Mouse (Mus musculus) cerebellum, adult 11 months (tissue): Measurements from ENCODE around the gene Prkce.

Experiments used
- DNase-seq: peaks from one replicate; pipeline ENCODE4 v3.0.0; 2022

The Prkce gene

GRCm38 (mm10) chr17:86493891-86494420 is 326.4 kb downstream of the Prkce start:
- no peak for DNase-seq

GRCm38 (mm10) chr17:86494494-86494893 is 326.9 kb downstream of the Prkce start:
- DNase-seq: no peak

GRCm38 (mm10) chr17:86494895-86495294 is 327.3 kb downstream of the Prkce start:
- DNase-seq: no peak

GRCm38 (mm10) chr17:86496123-86496771 is 328.7 kb downstream of the Prkce start:
- DNase-seq: no peak

- DNase-seq: no peak
Observed at GRCm38 (mm10) chr17:86497302-86497701, 329.7 kb downstream of the Prkce start.

- DNase-seq: no peak
Observed at GRCm38 (mm10) chr17:86499359-86500045, 331.9 kb downstream of the Prkce start.

GRCm38 (mm10) chr17:86501393-86501792 is 333.8 kb downstream of the Prkce start:
- no peak for DNase-seq

GRCm38 (mm10) chr17:86503208-86503897 is 335.8 kb downstream of the Prkce start:
- DNase-seq: no peak

- DNase-seq: peak; percentile 74
Observed at GRCm38 (mm10) chr17:86505183-86505631, 337.6 kb downstream of the Prkce start, which contains the start of gene Gm10309. Gene Gm10309, minus strand, starts transcription at chr17:86505232.

- no peak for DNase-seq
Observed at GRCm38 (mm10) chr17:86506881-86507280, 339.3 kb downstream of the Prkce start.

- no peak for DNase-seq
Observed at GRCm38 (mm10) chr17:86507342-86508211, 340.0 kb downstream of the Prkce start.

- no peak for DNase-seq
Observed at GRCm38 (mm10) chr17:86508212-86508490, 340.6 kb downstream of the Prkce start.

GRCm38 (mm10) chr17:86509871-86510270 is 342.3 kb downstream of the Prkce start:
- DNase-seq: no peak

- DNase-seq: no peak
Observed at GRCm38 (mm10) chr17:86514974-86515620, 347.5 kb downstream of the Prkce start.

GRCm38 (mm10) chr17:86516630-86517029 is 349.0 kb downstream of the Prkce start:
- DNase-seq: no peak

- no peak for DNase-seq
Observed at GRCm38 (mm10) chr17:86518604-86519003, 351.0 kb downstream of the Prkce start.

- no peak for DNase-seq
Observed at GRCm38 (mm10) chr17:86521252-86521651, 353.7 kb downstream of the Prkce start.

- DNase-seq: no peak
Observed at GRCm38 (mm10) chr17:86522649-86523048, 355.1 kb downstream of the Prkce start.

- no peak for DNase-seq
Observed at GRCm38 (mm10) chr17:86523374-86523773, 355.8 kb downstream of the Prkce start.

- no peak for DNase-seq
Observed at GRCm38 (mm10) chr17:86523843-86524242, 356.3 kb downstream of the Prkce start.

- no peak for DNase-seq
Observed at GRCm38 (mm10) chr17:86525075-86525474, 357.5 kb downstream of the Prkce start.

GRCm38 (mm10) chr17:86526016-86526415 is 358.4 kb downstream of the Prkce start:
- no peak for DNase-seq
